Mouse (Mus musculus) liver, embryonic 14.5 days (tissue): ENCODE measurements around the gene Zfp652.

ENCODE experiments used
- CTCF ChIP-seq: IDR thresholded peaks from 2 replicates; pipeline ENCODE4 v1.5.1; 2016; ENCODE audit warnings: antibody characterized with exemption, low read depth, control low read depth
- EP300 ChIP-seq: IDR thresholded peaks from 2 replicates; pipeline ENCODE4 v1.6.1; 2016; ENCODE audit warnings: antibody characterized with exemption, low read depth

DNA sequence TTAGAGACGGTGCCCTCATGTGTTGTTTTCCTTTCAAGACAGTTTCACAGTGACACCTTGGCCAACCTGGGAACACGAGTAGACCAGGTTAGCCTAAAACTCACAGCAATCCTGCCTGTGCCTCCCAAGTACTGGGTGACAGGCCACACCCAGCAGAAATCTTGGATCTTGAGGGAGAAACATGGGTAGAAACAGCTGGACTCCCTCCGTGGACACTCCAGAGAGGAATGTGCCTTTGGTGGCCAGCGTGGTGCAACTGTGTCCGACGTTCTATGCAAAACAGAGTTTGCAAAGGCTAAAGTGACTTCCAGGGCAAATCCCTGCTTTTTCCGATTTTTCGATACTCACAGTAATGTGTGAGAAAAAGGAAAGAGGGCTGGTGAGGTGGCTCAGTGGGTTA lies 68.0 kb downstream of the Zfp652 start:
- TF ChIP-seq CTCF (no peak), EP300 (no peak)
